Mouse (Mus musculus) embryonic stem cell, embryonic (primary cell): ENCODE measurements around the gene Abt1.

ENCODE experiments used
- CTCF ChIA-PET, 4 experiments: fragments of 300-600 bp in 2 of 4; fragments of 350-600 bp in 2 of 4; sonication (Branson Sonifier 250); formaldehyde crosslinking; loops; one replicate each; lab custom pipeline; 2022; ENCODE audit warnings: inconsistent platforms in 2 of 4; lab: Charles Lee
- POLR2A ChIA-PET, 4 experiments: fragments of 300-600 bp in 2 of 4; fragments of 350-600 bp in 2 of 4; sonication (Branson Sonifier 250); formaldehyde crosslinking; loops; one replicate each; lab custom pipeline; 2022; ENCODE audit warnings: antibody characterized with exemption in 4 of 4, inconsistent platforms in 1 of 4; lab: Charles Lee

Gene Abt1

GRCm38 (mm10) chr13:23368583-23369420 is 54.9 kb downstream of the Abt1 start, which contains the start of gene Zfp322a:
Gene Zfp322a, minus strand, starts transcription at chr13:23369208.
- POLR2A ChIA-PET: interaction anchor here (0.5 to 2.6 kb wide), 25 partner anchors 8 to 1333 kb away, joined by 3 to 21 read pairs (median 3); partner anchors contain the start of genes Hist1h2ac (in 1 of the 4), Hist1h2ag (in 1 of the 4), Hist1h2ah (in 1 of the 4) and Hist1h2bc (in 1 of the 4)
- CTCF ChIA-PET: interaction anchor here in 3 of 4 experiments (0.8 to 2.1 kb wide), 5 partner anchors 33 to 1317 kb away, joined by 3 to 12 read pairs (median 4); no protein-coding TSS in a partner anchor
